Mouse (Mus musculus): ENCODE measurements at regions not wholly inside any gene's neighbourhood (a gene's known extent, or its start where the extent isn't known, plus 50 kb on each side); places are given as distances from the start of the nearest gene placed in this dataset.
A peak's percentile ranks its signal among the peaks of the same experiment; 100 is the strongest.
"Not testable (repeated sequence)": the region's sequence is repeated elsewhere in the genome, so short reads cannot be mapped to it uniquely, and the experiment has no call there.

GRCm38 (mm10) chr16:76472386-76472785, 98.8 kb upstream of the Nrip1 start:
- no peak overlapping the region for H3K4me3 ChIP-seq
- H3K36me3 ChIP-seq, result no peaks in the 10 kb centered on the region
- 63% methylated on average over 3 of the region's 3 CpGs for WGBS
- H3K27me3 ChIP-seq (replicated peaks), result no peaks in the 10 kb centered on the region
- no peak overlapping the region for H3K27ac ChIP-seq (ENCODE audit: poor library complexity, severe bottlenecking)
- ATAC-seq (ENCODE audit: insufficient number of reproducible peaks, low FRiP score), result no peak
- H3K9ac ChIP-seq, result no peak overlapping the region
- no peak overlapping the region for H3K4me2 ChIP-seq
- no peaks in the 10 kb centered on the region for H3K4me1 ChIP-seq (replicated peaks)
- H3K9me3 ChIP-seq (replicated peaks), result no peaks in the 10 kb centered on the region

- H3K4me2 ChIP-seq, result no peak overlapping the region
- no peaks in the 10 kb centered on the region for H3K36me3 ChIP-seq
- H3K27ac ChIP-seq (ENCODE audit: poor library complexity, severe bottlenecking), result no peak overlapping the region
- 66% methylated on average over 3 of the region's 3 CpGs for WGBS
- no peak overlapping the region for H3K9ac ChIP-seq
- H3K4me3 ChIP-seq, result no peak overlapping the region
- H3K9me3 ChIP-seq (replicated peaks), result no peaks in the 10 kb centered on the region
- no peaks in the 10 kb centered on the region for H3K4me1 ChIP-seq (replicated peaks)
- no peak for ATAC-seq (ENCODE audit: insufficient number of reproducible peaks, low FRiP score)
- no peaks in the 10 kb centered on the region for H3K27me3 ChIP-seq (replicated peaks)
Observed at GRCm38 (mm10) chr16:76471081-76471480, 97.5 kb upstream of the Nrip1 start.

- H3K9me3 ChIP-seq (replicated peaks), result peaks cover 4% of the 10 kb centered on the region; the same call in 1 of the 2 replicates
- no peak overlapping the region for H3K4me3 ChIP-seq
- H3K9ac ChIP-seq, result no peak overlapping the region
- ATAC-seq (ENCODE audit: insufficient number of reproducible peaks, low FRiP score), result no peak
- H3K27me3 ChIP-seq (replicated peaks), result no peaks in the 10 kb centered on the region
- no peaks in the 10 kb centered on the region for H3K36me3 ChIP-seq
- no peak overlapping the region for H3K4me2 ChIP-seq
- no peaks in the 10 kb centered on the region; the same call in 1 of the 2 replicates for H3K4me1 ChIP-seq (replicated peaks)
- 77% methylated on average over 1 of the region's 1 CpGs for WGBS
- no peak overlapping the region for H3K27ac ChIP-seq (ENCODE audit: poor library complexity, severe bottlenecking)
Observed at GRCm38 (mm10) chr16:76459521-76459920, 85.9 kb upstream of the Nrip1 start.

- ATAC-seq (ENCODE audit: insufficient number of reproducible peaks, low FRiP score); H3K4me2 ChIP-seq: not testable (repeated sequence)
- WGBS, result 59% methylated on average over 2 of the region's 2 CpGs
Observed at GRCm38 (mm10) chr16:76456300-76456599, 82.6 kb upstream of the Nrip1 start.

GRCm38 (mm10) chr16:76455499-76456299, 82.1 kb upstream of the Nrip1 start:
- H3K27me3 ChIP-seq (replicated peaks), result no peaks in the 10 kb centered on the region
- H3K4me3 ChIP-seq, result no peak overlapping the region
- no peak overlapping the region for H3K9ac ChIP-seq
- no peak for ATAC-seq (ENCODE audit: insufficient number of reproducible peaks, low FRiP score)
- H3K4me1 ChIP-seq (replicated peaks), result no peaks in the 10 kb centered on the region; the same call in 1 of the 2 replicates
- H3K9me3 ChIP-seq (replicated peaks), result peaks cover 9% of the 10 kb centered on the region
- H3K4me2 ChIP-seq, result no peak overlapping the region
- H3K27ac ChIP-seq (ENCODE audit: poor library complexity, severe bottlenecking), result no peak overlapping the region
- 44% methylated on average over 9 of the region's 9 CpGs for WGBS
- H3K36me3 ChIP-seq, result no peaks in the 10 kb centered on the region

More at GRCm38 (mm10) chr16:76456300-76456599, 82.6 kb upstream of the Nrip1 start:
- H3K4me1 ChIP-seq (replicated peaks); H3K27me3 ChIP-seq (replicated peaks); H3K9me3 ChIP-seq (replicated peaks); H3K9ac ChIP-seq; H3K36me3 ChIP-seq; H3K4me3 ChIP-seq; H3K27ac ChIP-seq (ENCODE audit: poor library complexity, severe bottlenecking): not testable (repeated sequence)

GRCm38 (mm10) chr16:76454741-76455465, 81.3 kb upstream of the Nrip1 start:
- Histone ChIP-seq H3K36me3 (no peaks in the 10 kb centered on the region), H3K4me1 (replicated peaks) (no peaks in the 10 kb centered on the region; the same call in 1 of the 2 replicates), H3K27ac (ENCODE audit: poor library complexity, severe bottlenecking) (no peak overlapping the region), H3K9ac (no peak overlapping the region), H3K4me2 (no peak overlapping the region), H3K9me3 (replicated peaks) (peaks cover 9% of the 10 kb centered on the region), H3K27me3 (replicated peaks) (no peaks in the 10 kb centered on the region), H3K4me3 (no peak overlapping the region)
- ATAC-seq (ENCODE audit: insufficient number of reproducible peaks, low FRiP score), result no peak
- WGBS, result 81% methylated on average over 17 of the region's 17 CpGs

- ATAC-seq (ENCODE audit: insufficient number of reproducible peaks, low FRiP score), result 0 out of 2 replicates have a peak, but pooled peaks have one; percentile 29
Observed at GRCm38 (mm10) chr16:76453457-76454200, 80.0 kb upstream of the Nrip1 start.

GRCm38 (mm10) chr16:76448773-76449172, 75.1 kb upstream of the Nrip1 start:
- H3K4me3 ChIP-seq, result no peak overlapping the region
- H3K9me3 ChIP-seq (replicated peaks), result peaks cover 5% of the 10 kb centered on the region
- 19% methylated on average over 3 of the region's 3 CpGs for WGBS
- H3K27me3 ChIP-seq (replicated peaks), result no peaks in the 10 kb centered on the region
- no peak for ATAC-seq (ENCODE audit: insufficient number of reproducible peaks, low FRiP score)
- no peaks in the 10 kb centered on the region for H3K36me3 ChIP-seq
- no peak overlapping the region for H3K4me2 ChIP-seq
- no peak overlapping the region for H3K9ac ChIP-seq
- no peak overlapping the region for H3K27ac ChIP-seq (ENCODE audit: poor library complexity, severe bottlenecking)
- no peaks in the 10 kb centered on the region for H3K4me1 ChIP-seq (replicated peaks)

More at GRCm38 (mm10) chr16:76453457-76454200, 80.0 kb upstream of the Nrip1 start:
- Histone ChIP-seq H3K27ac (ENCODE audit: poor library complexity, severe bottlenecking) (no peak overlapping the region), H3K9ac (no peak overlapping the region), H3K4me1 (replicated peaks) (no peaks in the 10 kb centered on the region; the same call in 1 of the 2 replicates), H3K4me3 (no peak overlapping the region), H3K27me3 (replicated peaks) (no peaks in the 10 kb centered on the region), H3K9me3 (replicated peaks) (peaks cover 5% of the 10 kb centered on the region), H3K36me3 (no peaks in the 10 kb centered on the region), H3K4me2 (no peak overlapping the region)
- WGBS, result 55% methylated on average over 11 of the region's 11 CpGs

GRCm38 (mm10) chr16:76447033-76447432, 73.4 kb upstream of the Nrip1 start:
- WGBS, result 74% methylated on average over 3 of the region's 3 CpGs
- Histone ChIP-seq H3K36me3 (no peaks in the 10 kb centered on the region), H3K4me2 (no peak overlapping the region), H3K27me3 (replicated peaks) (no peaks in the 10 kb centered on the region), H3K9me3 (replicated peaks) (peaks cover 5% of the 10 kb centered on the region), H3K27ac (ENCODE audit: poor library complexity, severe bottlenecking) (no peak overlapping the region), H3K4me1 (replicated peaks) (no peaks in the 10 kb centered on the region), H3K4me3 (no peak overlapping the region), H3K9ac (no peak overlapping the region)
- ATAC-seq (ENCODE audit: insufficient number of reproducible peaks, low FRiP score), result no peak

- WGBS, result 50% methylated on average over 3 of the region's 3 CpGs
- H3K36me3 ChIP-seq, result no peaks in the 10 kb centered on the region
- no peak overlapping the region for H3K9ac ChIP-seq
- no peaks in the 10 kb centered on the region for H3K27me3 ChIP-seq (replicated peaks)
- no peaks in the 10 kb centered on the region for H3K9me3 ChIP-seq (replicated peaks)
- no peak for ATAC-seq (ENCODE audit: insufficient number of reproducible peaks, low FRiP score)
- H3K4me2 ChIP-seq, result no peak overlapping the region
- H3K4me1 ChIP-seq (replicated peaks), result no peaks in the 10 kb centered on the region
- H3K4me3 ChIP-seq, result no peak overlapping the region
- no peak overlapping the region for H3K27ac ChIP-seq (ENCODE audit: poor library complexity, severe bottlenecking)
Observed at GRCm38 (mm10) chr16:76444668-76445067, 71.0 kb upstream of the Nrip1 start.

- no peaks in the 10 kb centered on the region for H3K27me3 ChIP-seq (replicated peaks)
- H3K4me2 ChIP-seq, result no peak overlapping the region
- H3K4me3 ChIP-seq, result no peak overlapping the region
- H3K27ac ChIP-seq (ENCODE audit: poor library complexity, severe bottlenecking), result no peak overlapping the region
- peaks cover 5% of the 10 kb centered on the region; the same call in 1 of the 2 replicates for H3K4me1 ChIP-seq (replicated peaks)
- no peak overlapping the region for H3K9ac ChIP-seq
- WGBS, result 84% methylated on average over 2 of the region's 2 CpGs
- no peaks in the 10 kb centered on the region for H3K36me3 ChIP-seq
- no peak for ATAC-seq (ENCODE audit: insufficient number of reproducible peaks, low FRiP score)
- H3K9me3 ChIP-seq (replicated peaks), result no peaks in the 10 kb centered on the region
Observed at GRCm38 (mm10) chr16:76442635-76443034, 69.0 kb upstream of the Nrip1 start.
